Mouse (Mus musculus) lung, postnatal 10 days (tissue): Measurements from ENCODE around the gene Fam83e.

ENCODE experiments used
- DNase-seq: peaks from one replicate; pipeline ENCODE4 v3.0.0; 2021

Fam83e gene

GRCm38 (mm10) chr7:45742338-45742737, 21.3 kb downstream of the Fam83e start:
- DNase-seq, result no peak

- DNase-seq, result peak; percentile 91
Measured at GRCm38 (mm10) chr7:45744387-45744786, 23.4 kb downstream of the Fam83e start.

GRCm38 (mm10) chr7:45746518-45746917, 25.5 kb downstream of the Fam83e start:
- no peak for DNase-seq

GRCm38 (mm10) chr7:45747450-45747849, 26.4 kb downstream of the Fam83e start:
- no peak for DNase-seq

- DNase-seq, result no peak
Measured at GRCm38 (mm10) chr7:45748110-45748509, 27.1 kb downstream of the Fam83e start.

GRCm38 (mm10) chr7:45749401-45749800, 28.4 kb downstream of the Fam83e start:
- no peak for DNase-seq

- no peak for DNase-seq
Measured at GRCm38 (mm10) chr7:45750162-45750561, 29.1 kb downstream of the Fam83e start.

GRCm38 (mm10) chr7:45755703-45756102, 34.7 kb downstream of the Fam83e start:
- no peak for DNase-seq

- peak; percentile 56 for DNase-seq
Measured at GRCm38 (mm10) chr7:45759400-45759799, 38.4 kb downstream of the Fam83e start.

GRCm38 (mm10) chr7:45760151-45760550, 39.1 kb downstream of the Fam83e start:
- no peak for DNase-seq

- no peak for DNase-seq
Measured at GRCm38 (mm10) chr7:45765995-45766394, 45.0 kb downstream of the Fam83e start.

GRCm38 (mm10) chr7:45766764-45767163, 45.8 kb downstream of the Fam83e start:
- no peak for DNase-seq

GRCm38 (mm10) chr7:45767500-45767899, 46.5 kb downstream of the Fam83e start:
- no peak for DNase-seq

- DNase-seq, result no peak
Measured at GRCm38 (mm10) chr7:45770427-45771082, 49.5 kb downstream of the Fam83e start.

GRCm38 (mm10) chr7:45771101-45771500, 50.1 kb downstream of the Fam83e start:
- DNase-seq, result no peak

GRCm38 (mm10) chr7:45775237-45775636, 54.2 kb downstream of the Fam83e start:
- DNase-seq, result no peak
